Mouse (Mus musculus): ENCODE measurements around the gene Tbc1d22a. TPM values are rescaled to one million over a fixed set of nuclear protein-coding genes. Genes with fewer than 3 reads are reported as not detected.

Gene Tbc1d22a
- total and polyA plus RNA-seq, 2 experiments from 2014 or later, result 13.1 to 20.5 TPM

GRCm38 (mm10) chr15:86363841-86364295 is 149.6 kb downstream of the Tbc1d22a start:
- H3K4me3 ChIP-seq (ENCODE audit: low read depth, low read length), result no peak overlapping the region
- H3K4me1 ChIP-seq (ENCODE audit: insufficient read depth), result peaks cover 21% of the 10 kb centered on the region
- TF ChIP-seq CTCF (IDR thresholded peaks at IDR 0.05; ENCODE audit: low read depth), result no peak
- H3K9me3 ChIP-seq (ENCODE audit: low read length), result no peaks in the 10 kb centered on the region
- H3K36me3 ChIP-seq (ENCODE audit: insufficient read depth), result no peaks in the 10 kb centered on the region
- no peaks in the 10 kb centered on the region for H3K27me3 ChIP-seq (ENCODE audit: insufficient read depth, low read length)
- WGBS, result 32% methylated on average over 4 of the region's 4 CpGs
- no peak overlapping the region for H3K9ac ChIP-seq
- peak overlapping the region; percentile 37; the same call in 1 of the 2 replicates for H3K27ac ChIP-seq (ENCODE audit: low read depth, low read length)
- ATAC-seq (peak; percentile 66), DNase-seq (peak; percentile 50)
- no peak overlapping the region for H3K4me2 ChIP-seq (ENCODE audit: low read depth)

- 68% methylated on average over 10 of the region's 10 CpGs for WGBS
- no peak for DNase-seq
- no peaks in the 10 kb centered on the region for H3K27me3 ChIP-seq (ENCODE audit: insufficient read depth, low read length)
- H3K9ac ChIP-seq, result no peak overlapping the region
- H3K4me3 ChIP-seq (ENCODE audit: low read depth, low read length), result no peak overlapping the region
- H3K4me1 ChIP-seq (ENCODE audit: insufficient read depth), result peaks cover 21% of the 10 kb centered on the region
- H3K4me2 ChIP-seq (ENCODE audit: low read depth), result no peak overlapping the region
- ATAC-seq, result no peak
- TF ChIP-seq CTCF (IDR thresholded peaks at IDR 0.05; ENCODE audit: low read depth), result no peak
- H3K9me3 ChIP-seq (ENCODE audit: low read length), result no peaks in the 10 kb centered on the region
- H3K36me3 ChIP-seq (ENCODE audit: insufficient read depth), result no peaks in the 10 kb centered on the region
- no peak overlapping the region for H3K27ac ChIP-seq (ENCODE audit: low read depth, low read length)
These were observed 150.8 kb downstream of the Tbc1d22a start for GRCm38 (mm10) chr15:86364948-86365658.

GRCm38 (mm10) chr15:86366726-86367125 is 152.5 kb downstream of the Tbc1d22a start:
- no peak overlapping the region for H3K4me3 ChIP-seq (ENCODE audit: low read depth, low read length)
- H3K36me3 ChIP-seq (ENCODE audit: insufficient read depth), result no peaks in the 10 kb centered on the region
- WGBS, result 79% methylated on average over 4 of the region's 4 CpGs
- no peak overlapping the region for H3K27ac ChIP-seq (ENCODE audit: low read depth, low read length)
- no peaks in the 10 kb centered on the region for H3K27me3 ChIP-seq (ENCODE audit: insufficient read depth, low read length)
- H3K4me1 ChIP-seq (ENCODE audit: insufficient read depth), result peaks cover 21% of the 10 kb centered on the region
- no peak for TF ChIP-seq CTCF (IDR thresholded peaks at IDR 0.05; ENCODE audit: low read depth)
- no peak overlapping the region for H3K9ac ChIP-seq
- H3K4me2 ChIP-seq (ENCODE audit: low read depth), result no peak overlapping the region
- no peaks in the 10 kb centered on the region for H3K9me3 ChIP-seq (ENCODE audit: low read length)
- DNase-seq, result no peak
- ATAC-seq, result no peak

GRCm38 (mm10) chr15:86367247-86367646 is 153.0 kb downstream of the Tbc1d22a start:
- TF ChIP-seq CTCF (IDR thresholded peaks at IDR 0.05; ENCODE audit: low read depth), result no peak
- Histone ChIP-seq H3K36me3 (ENCODE audit: insufficient read depth) (no peaks in the 10 kb centered on the region), H3K27ac (ENCODE audit: low read depth, low read length) (no peak overlapping the region), H3K27me3 (ENCODE audit: insufficient read depth, low read length) (no peaks in the 10 kb centered on the region), H3K9ac (no peak overlapping the region), H3K4me1 (ENCODE audit: insufficient read depth) (peaks cover 20% of the 10 kb centered on the region), H3K4me2 (ENCODE audit: low read depth) (no peak overlapping the region), H3K4me3 (ENCODE audit: low read depth, low read length) (no peak overlapping the region), H3K9me3 (ENCODE audit: low read length) (no peaks in the 10 kb centered on the region)
- ATAC-seq (no peak), DNase-seq (no peak)
- WGBS, result 35% methylated on average over 8 of the region's 8 CpGs

GRCm38 (mm10) chr15:86370846-86371245 is 156.6 kb downstream of the Tbc1d22a start:
- DNase-seq (no peak), ATAC-seq (no peak)
- WGBS, result 92% methylated on average over 3 of the region's 3 CpGs
- Histone ChIP-seq H3K27me3 (ENCODE audit: insufficient read depth, low read length) (no peaks in the 10 kb centered on the region), H3K9me3 (ENCODE audit: low read length) (no peaks in the 10 kb centered on the region), H3K4me3 (ENCODE audit: low read depth, low read length) (no peak overlapping the region), H3K36me3 (ENCODE audit: insufficient read depth) (no peaks in the 10 kb centered on the region), H3K27ac (ENCODE audit: low read depth, low read length) (no peak overlapping the region), H3K9ac (no peak overlapping the region), H3K4me1 (ENCODE audit: insufficient read depth) (peaks cover 4% of the 10 kb centered on the region; the same call in 1 of the 2 replicates), H3K4me2 (ENCODE audit: low read depth) (no peak overlapping the region)
- TF ChIP-seq CTCF (IDR thresholded peaks at IDR 0.05; ENCODE audit: low read depth), result no peak

- no peak overlapping the region for H3K27ac ChIP-seq (ENCODE audit: low read depth, low read length)
- no peak for TF ChIP-seq CTCF (IDR thresholded peaks at IDR 0.05; ENCODE audit: low read depth)
- H3K9me3 ChIP-seq (ENCODE audit: low read length), result no peaks in the 10 kb centered on the region
- H3K4me1 ChIP-seq (ENCODE audit: insufficient read depth), result no peaks in the 10 kb centered on the region
- no peaks in the 10 kb centered on the region for H3K27me3 ChIP-seq (ENCODE audit: insufficient read depth, low read length)
- DNase-seq (no peak), ATAC-seq (no peak)
- no peak overlapping the region for H3K9ac ChIP-seq
- no peaks in the 10 kb centered on the region for H3K36me3 ChIP-seq (ENCODE audit: insufficient read depth)
- WGBS, result 87% methylated on average over 3 of the region's 3 CpGs
- H3K4me3 ChIP-seq (ENCODE audit: low read depth, low read length), result no peak overlapping the region
- no peak overlapping the region for H3K4me2 ChIP-seq (ENCODE audit: low read depth)
These were observed 161.0 kb downstream of the Tbc1d22a start for GRCm38 (mm10) chr15:86375262-86375661.

- no peak for TF ChIP-seq CTCF (IDR thresholded peaks at IDR 0.05; ENCODE audit: low read depth)
These were observed 161.7 kb downstream of the Tbc1d22a start for GRCm38 (mm10) chr15:86375860-86376394.

More at GRCm38 (mm10) chr15:86375860-86376394, 161.7 kb downstream of the Tbc1d22a start:
- no peak overlapping the region for H3K4me2 ChIP-seq (ENCODE audit: low read depth)
- ATAC-seq (no peak), DNase-seq (no peak)
- 88% methylated on average over 6 of the region's 6 CpGs for WGBS
- no peak overlapping the region for H3K27ac ChIP-seq (ENCODE audit: low read depth, low read length)
- H3K36me3 ChIP-seq (ENCODE audit: insufficient read depth), result no peaks in the 10 kb centered on the region
- no peaks in the 10 kb centered on the region for H3K4me1 ChIP-seq (ENCODE audit: insufficient read depth)
- no peaks in the 10 kb centered on the region for H3K27me3 ChIP-seq (ENCODE audit: insufficient read depth, low read length)
- no peak overlapping the region for H3K4me3 ChIP-seq (ENCODE audit: low read depth, low read length)
- H3K9ac ChIP-seq, result no peak overlapping the region
- no peaks in the 10 kb centered on the region for H3K9me3 ChIP-seq (ENCODE audit: low read length)
